In the genomic region with DNA sequence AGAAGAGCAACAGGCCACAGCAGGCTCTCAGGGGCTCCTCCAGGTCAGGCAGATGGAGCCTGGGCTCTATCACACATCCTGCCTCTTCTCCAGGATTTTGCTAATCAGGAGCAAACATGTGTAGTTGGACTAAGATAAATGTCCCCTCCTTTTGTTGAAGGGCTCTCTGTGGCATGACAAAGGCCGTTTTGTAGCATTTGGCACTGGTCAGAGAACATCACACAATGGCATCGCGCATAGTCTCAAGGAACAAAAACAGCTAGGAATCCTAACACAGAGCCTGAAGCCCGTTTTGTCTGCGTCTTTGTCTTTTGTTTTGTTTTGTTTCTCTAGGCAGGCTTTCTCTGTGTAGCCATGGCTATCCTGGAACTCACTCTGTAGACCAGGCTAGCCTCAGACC, we compare ENCODE assay signal across 15 mouse cellular contexts. TPM values are rescaled to one million over a fixed set of nuclear protein-coding genes. Genes with fewer than 3 reads are reported as not detected.
DNase-seq lines count a peak whose midpoint lies in the region; ATAC-seq and TF ChIP-seq lines count a peak whose summit lies in the region.
"Had no signal": no experiment of that assay in that cellular context is flagged by ENCODE, and none has a peak within 500 bp of the region (broad histone marks: within the 10 kb centered on the region; RNA-seq: fewer than 3 reads in every experiment).

No protein-coding gene starts in this region.

- no peak overlapping the region for H3K4me2 ChIP-seq in forebrain, postnatal 0 days (ENCODE audit: low read depth)
- H3K4me2 ChIP-seq in hindbrain, embryonic 11.5 days (replicated peaks; ENCODE audit: low read depth, low read length), result no peak overlapping the region
- H3K4me2 ChIP-seq in hindbrain, embryonic 13.5 days, result no peak overlapping the region
- H3K4me2 ChIP-seq in neural tube, embryonic 11.5 days (ENCODE audit: low read depth), result no peak overlapping the region
- no peak overlapping the region for H3K4me2 ChIP-seq in forebrain, embryonic 14.5 days (ENCODE audit: low read length)
- H3K4me2 ChIP-seq: neural tube, embryonic 12.5 days had no signal

- TF ChIP-seq CTCF in forebrain, postnatal 0 days (IDR thresholded peaks at IDR 0.05; ENCODE audit: low read depth), result no peak

- H3K27ac ChIP-seq in forebrain, embryonic 10.5 days, result peak overlapping the region; percentile 67
- no peak overlapping the region for H3K27ac ChIP-seq in forebrain, postnatal 0 days (ENCODE audit: low read depth, low read length)
- peak overlapping the region; percentile 88 for H3K27ac ChIP-seq in hindbrain, embryonic 11.5 days (ENCODE audit: low read depth, low read length)
- H3K27ac ChIP-seq in hindbrain, embryonic 13.5 days, result no peak overlapping the region
- 0 out of 2 replicates have a peak overlapping the region, but pooled peaks have one; percentile 49 for H3K27ac ChIP-seq in neural tube, embryonic 11.5 days (ENCODE audit: low read depth, low read length)
- H3K27ac ChIP-seq in forebrain, embryonic 14.5 days (ENCODE audit: low read depth, low read length), result no peak overlapping the region
- H3K27ac ChIP-seq: neural tube, embryonic 12.5 days had no signal

- WGBS in forebrain, embryonic 10.5 days, result 72% methylated on average over 5 of the region's 5 CpGs
- 47% methylated on average over 5 of the region's 5 CpGs for WGBS in forebrain, postnatal 0 days
- WGBS in hindbrain, embryonic 11.5 days, result 27% methylated on average over 5 of the region's 5 CpGs
- 25% methylated on average over 5 of the region's 5 CpGs for WGBS in hindbrain, embryonic 13.5 days
- WGBS in neural tube, embryonic 11.5 days, result 41% methylated on average over 5 of the region's 5 CpGs
- 65% methylated on average over 5 of the region's 5 CpGs for WGBS in forebrain, embryonic 14.5 days

- peaks cover 32% of the 10 kb centered on the region for H3K4me1 ChIP-seq in forebrain, embryonic 10.5 days
- no peaks in the 10 kb centered on the region for H3K4me1 ChIP-seq in forebrain, postnatal 0 days (ENCODE audit: insufficient read depth)
- peaks cover 4% of the 10 kb centered on the region; the same call in 1 of the 2 replicates for H3K4me1 ChIP-seq in hindbrain, embryonic 11.5 days (replicated peaks; ENCODE audit: control insufficient read depth, insufficient read depth, low read length)
- H3K4me1 ChIP-seq in hindbrain, embryonic 13.5 days (replicated peaks), result peaks cover 9% of the 10 kb centered on the region
- H3K4me1 ChIP-seq in neural tube, embryonic 11.5 days (ENCODE audit: control insufficient read depth, insufficient read depth, low read length), result peaks cover 6% of the 10 kb centered on the region; the same call in 1 of the 2 replicates
- 0 out of 2 replicates have a peak, but pooled peaks cover 6% of the 10 kb centered on the region for H3K4me1 ChIP-seq in forebrain, embryonic 14.5 days (ENCODE audit: control insufficient read depth, insufficient read depth, low read length)

- no peak for ATAC-seq in forebrain, postnatal 0 days
- ATAC-seq in hindbrain, embryonic 11.5 days (ENCODE audit: low FRiP score), result no peak
- ATAC-seq in hindbrain, embryonic 13.5 days (ENCODE audit: low FRiP score), result no peak
- ATAC-seq in neural tube, embryonic 11.5 days (ENCODE audit: insufficient read depth, low FRiP score, low TSS enrichment), result no peak
- no peak for ATAC-seq in forebrain, embryonic 14.5 days
- ATAC-seq: Patski had no signal

- H3K4me3 ChIP-seq in forebrain, embryonic 10.5 days, result no peak overlapping the region
- no peak overlapping the region for H3K4me3 ChIP-seq in forebrain, postnatal 0 days (ENCODE audit: low read depth, low read length)
- no peak overlapping the region for H3K4me3 ChIP-seq in hindbrain, embryonic 11.5 days (ENCODE audit: low read depth, low read length)
- no peak overlapping the region for H3K4me3 ChIP-seq in hindbrain, embryonic 13.5 days
- H3K4me3 ChIP-seq in neural tube, embryonic 11.5 days (ENCODE audit: low read depth, low read length), result no peak overlapping the region
- no peak overlapping the region for H3K4me3 ChIP-seq in forebrain, embryonic 14.5 days (ENCODE audit: low read depth, low read length)
- H3K4me3 ChIP-seq: neural tube, embryonic 12.5 days had no signal

- no peak for DNase-seq in forebrain, embryonic 10.5 days (ENCODE audit: extremely low spot score, low spot score)
- no peak for DNase-seq in forebrain, postnatal 0 days
- no peak for DNase-seq in hindbrain, embryonic 11.5 days (ENCODE audit: low spot score)
- DNase-seq in neural tube, embryonic 11.5 days (ENCODE audit: low spot score), result peak; percentile 37
- no peak for DNase-seq in neural tube, embryonic 10.5 days (ENCODE audit: extremely low spot score, low spot score)
- peak; percentile 39 for DNase-seq in mesoderm, embryonic 11.5 days (ENCODE audit: low read depth, low spot score)
- no peak for DNase-seq in forebrain, embryonic 14.5 days (ENCODE audit: low spot score)
- DNase-seq: cerebellum, adult 18-20 months; lung, adult 2 months had no signal

- no peaks in the 10 kb centered on the region for H3K36me3 ChIP-seq in forebrain, embryonic 10.5 days (replicated peaks)
- no peaks in the 10 kb centered on the region for H3K36me3 ChIP-seq in forebrain, postnatal 0 days (ENCODE audit: insufficient read depth)
- H3K36me3 ChIP-seq in hindbrain, embryonic 11.5 days (ENCODE audit: control insufficient read depth, insufficient read depth, low read length), result no peaks in the 10 kb centered on the region
- no peaks in the 10 kb centered on the region for H3K36me3 ChIP-seq in hindbrain, embryonic 13.5 days
- H3K36me3 ChIP-seq in neural tube, embryonic 11.5 days (ENCODE audit: control insufficient read depth, insufficient read depth, low read length), result no peaks in the 10 kb centered on the region
- no peaks in the 10 kb centered on the region for H3K36me3 ChIP-seq in forebrain, embryonic 14.5 days (ENCODE audit: control insufficient read depth, insufficient read depth, low read length)
- H3K36me3 ChIP-seq: neural tube, embryonic 12.5 days had no signal

- no peak overlapping the region for H3K9ac ChIP-seq in forebrain, postnatal 0 days
- no peak overlapping the region for H3K9ac ChIP-seq in hindbrain, embryonic 11.5 days (ENCODE audit: low read depth, low read length)
- no peak overlapping the region for H3K9ac ChIP-seq in hindbrain, embryonic 13.5 days
- peak overlapping the region; percentile 18; the same call in 1 of the 2 replicates for H3K9ac ChIP-seq in neural tube, embryonic 11.5 days (ENCODE audit: low read length)
- no peak overlapping the region for H3K9ac ChIP-seq in forebrain, embryonic 14.5 days (ENCODE audit: low read length)
- H3K9ac ChIP-seq: neural tube, embryonic 12.5 days had no signal

- no peaks in the 10 kb centered on the region for H3K27me3 ChIP-seq in forebrain, embryonic 10.5 days (ENCODE audit: poor library complexity, severe bottlenecking)
- H3K27me3 ChIP-seq in forebrain, postnatal 0 days (ENCODE audit: insufficient read depth, low read length), result no peaks in the 10 kb centered on the region
- H3K27me3 ChIP-seq in hindbrain, embryonic 11.5 days (ENCODE audit: control insufficient read depth, insufficient read depth, low read length), result no peaks in the 10 kb centered on the region
- no peaks in the 10 kb centered on the region for H3K27me3 ChIP-seq in hindbrain, embryonic 13.5 days
- no peaks in the 10 kb centered on the region for H3K27me3 ChIP-seq in neural tube, embryonic 11.5 days (ENCODE audit: control insufficient read depth, insufficient read depth, low read length)
- no peaks in the 10 kb centered on the region for H3K27me3 ChIP-seq in forebrain, embryonic 14.5 days (replicated peaks; ENCODE audit: control insufficient read depth, insufficient read depth, low read length)
- H3K27me3 ChIP-seq: neural tube, embryonic 12.5 days; Patski had no signal

- H3K9me3 ChIP-seq in forebrain, embryonic 10.5 days, result no peaks in the 10 kb centered on the region
- no peaks in the 10 kb centered on the region for H3K9me3 ChIP-seq in forebrain, postnatal 0 days (ENCODE audit: low read length)
- H3K9me3 ChIP-seq in hindbrain, embryonic 11.5 days (ENCODE audit: control insufficient read depth, low read length), result no peaks in the 10 kb centered on the region
- no peaks in the 10 kb centered on the region for H3K9me3 ChIP-seq in hindbrain, embryonic 13.5 days
- H3K9me3 ChIP-seq in neural tube, embryonic 11.5 days (ENCODE audit: control insufficient read depth, low read length), result no peaks in the 10 kb centered on the region
- no peaks in the 10 kb centered on the region for H3K9me3 ChIP-seq in forebrain, embryonic 14.5 days (replicated peaks; ENCODE audit: control insufficient read depth, low read length)
- H3K9me3 ChIP-seq: neural tube, embryonic 12.5 days had no signal

RNA-seq across cellular contexts. Expression of a gene that starts 1.3 kb away (rescaled TPM):
- 22.2 and 24.9 TPM in 2 replicates for polyA plus RNA-seq in forebrain, embryonic 10.5 days (2016; fragmentation: Nextera tagmentation; extraction: Ambion mirVana)
- 22.8 and 23.8 TPM in 2 replicates for total RNA-seq in forebrain, postnatal 0 days (2014; rRNA removed)
- 44.7 and 45.4 TPM in 2 replicates for polyA plus RNA-seq in forebrain, postnatal 0 days (2015; fragmentation: Nextera tagmentation; extraction: Ambion mirVana)
- polyA plus RNA-seq in hindbrain, embryonic 11.5 days (2014; fragmentation: Nextera tagmentation; extraction: Ambion mirVana), result 25.3 and 28.6 TPM in 2 replicates
- 26.3 and 28.4 TPM in 2 replicates for polyA plus RNA-seq in hindbrain, embryonic 13.5 days (2015; fragmentation: Nextera tagmentation; extraction: Ambion mirVana)
- 19.7 and 20.0 TPM in 2 replicates for polyA plus RNA-seq in neural tube, embryonic 11.5 days (2014; fragmentation: Nextera tagmentation; extraction: Ambion mirVana)
- polyA plus RNA-seq in forebrain, embryonic 14.5 days (2014; fragmentation: Nextera tagmentation; extraction: Ambion mirVana), result 34.3 and 44.9 TPM in 2 replicates

RNA-seq across cellular contexts. Expression of a gene that starts 4.7 kb away (rescaled TPM):
- 17.5 and 18.0 TPM in 2 replicates for polyA plus RNA-seq in forebrain, embryonic 10.5 days (2016; fragmentation: Nextera tagmentation; extraction: Ambion mirVana)
- total RNA-seq in forebrain, postnatal 0 days (2014; rRNA removed), result 140 and 142 TPM in 2 replicates
- 218 and 222 TPM in 2 replicates for polyA plus RNA-seq in forebrain, postnatal 0 days (2015; fragmentation: Nextera tagmentation; extraction: Ambion mirVana)
- 30.1 and 33.5 TPM in 2 replicates for polyA plus RNA-seq in hindbrain, embryonic 11.5 days (2014; fragmentation: Nextera tagmentation; extraction: Ambion mirVana)
- 98.7 and 101 TPM in 2 replicates for polyA plus RNA-seq in hindbrain, embryonic 13.5 days (2015; fragmentation: Nextera tagmentation; extraction: Ambion mirVana)
- 33.4 and 35.6 TPM in 2 replicates for polyA plus RNA-seq in neural tube, embryonic 11.5 days (2014; fragmentation: Nextera tagmentation; extraction: Ambion mirVana)
- polyA plus RNA-seq in forebrain, embryonic 14.5 days (2014; fragmentation: Nextera tagmentation; extraction: Ambion mirVana), result 69.3 and 89.2 TPM in 2 replicates

RNA-seq across cellular contexts. Expression of a gene that starts 25.4 kb away (rescaled TPM):
- 0.21 TPM in 1 of 2 replicates, not detected in the other for polyA plus RNA-seq in forebrain, embryonic 10.5 days (2016; fragmentation: Nextera tagmentation; extraction: Ambion mirVana)
- total RNA-seq in forebrain, postnatal 0 days (2014; rRNA removed), result 14.3 and 37.2 TPM in 2 replicates
- 10.3 and 13.6 TPM in 2 replicates for polyA plus RNA-seq in forebrain, postnatal 0 days (2015; fragmentation: Nextera tagmentation; extraction: Ambion mirVana)
- 0.90 and 0.92 TPM in 2 replicates for polyA plus RNA-seq in hindbrain, embryonic 11.5 days (2014; fragmentation: Nextera tagmentation; extraction: Ambion mirVana)
- 6.1 and 6.4 TPM in 2 replicates for polyA plus RNA-seq in hindbrain, embryonic 13.5 days (2015; fragmentation: Nextera tagmentation; extraction: Ambion mirVana)
- 0.82 and 0.87 TPM in 2 replicates for polyA plus RNA-seq in neural tube, embryonic 11.5 days (2014; fragmentation: Nextera tagmentation; extraction: Ambion mirVana)
- polyA plus RNA-seq in forebrain, embryonic 14.5 days (2014; fragmentation: Nextera tagmentation; extraction: Ambion mirVana), result 4.4 and 6.0 TPM in 2 replicates
- total RNA-seq: gastrocnemius, adult 18-20 months had no signal
- polyA plus RNA-seq: heart, embryonic 14.5 days; lung, adult 2 months; Patski; spleen, adult 2 months had no signal

RNA-seq across cellular contexts. Expression of a gene that starts 26.4 kb away (rescaled TPM):
- polyA plus RNA-seq in forebrain, embryonic 10.5 days (2016; fragmentation: Nextera tagmentation; extraction: Ambion mirVana), result 0.72 and 1.2 TPM in 2 replicates
- total RNA-seq in forebrain, postnatal 0 days (2014; rRNA removed), result 104 and 160 TPM in 2 replicates
- 38.3 and 45.3 TPM in 2 replicates for polyA plus RNA-seq in forebrain, postnatal 0 days (2015; fragmentation: Nextera tagmentation; extraction: Ambion mirVana)
- 13.2 and 14.2 TPM in 2 replicates for polyA plus RNA-seq in hindbrain, embryonic 11.5 days (2014; fragmentation: Nextera tagmentation; extraction: Ambion mirVana)
- 32.7 and 36.7 TPM in 2 replicates for polyA plus RNA-seq in hindbrain, embryonic 13.5 days (2015; fragmentation: Nextera tagmentation; extraction: Ambion mirVana)
- polyA plus RNA-seq in neural tube, embryonic 11.5 days (2014; fragmentation: Nextera tagmentation; extraction: Ambion mirVana), result 10.0 and 13.5 TPM in 2 replicates
- polyA plus RNA-seq in forebrain, embryonic 14.5 days (2014; fragmentation: Nextera tagmentation; extraction: Ambion mirVana), result 33.8 and 34.6 TPM in 2 replicates

RNA-seq across cellular contexts. Expression of a gene that starts 39.5 kb away (rescaled TPM):
- polyA plus RNA-seq in forebrain, embryonic 10.5 days (2016; fragmentation: Nextera tagmentation; extraction: Ambion mirVana), result 54.0 and 54.1 TPM in 2 replicates
- total RNA-seq in forebrain, postnatal 0 days (2014; rRNA removed), result 100 and 110 TPM in 2 replicates
- polyA plus RNA-seq in forebrain, postnatal 0 days (2015; fragmentation: Nextera tagmentation; extraction: Ambion mirVana), result 30.5 and 42.6 TPM in 2 replicates
- 27.3 and 31.2 TPM in 2 replicates for polyA plus RNA-seq in hindbrain, embryonic 11.5 days (2014; fragmentation: Nextera tagmentation; extraction: Ambion mirVana)
- polyA plus RNA-seq in hindbrain, embryonic 13.5 days (2015; fragmentation: Nextera tagmentation; extraction: Ambion mirVana), result 57.2 and 57.4 TPM in 2 replicates
- polyA plus RNA-seq in neural tube, embryonic 11.5 days (2014; fragmentation: Nextera tagmentation; extraction: Ambion mirVana), result 33.2 and 34.0 TPM in 2 replicates
- polyA plus RNA-seq in forebrain, embryonic 14.5 days (2014; fragmentation: Nextera tagmentation; extraction: Ambion mirVana), result 25.9 and 31.0 TPM in 2 replicates

Comparison
In these comparisons a context has a peak if more than half of its experiments do, and no peak if none do; other contexts are left out.
1. DNase-seq: peak in neural tube, embryonic 11.5 days (single experiment) and mesoderm, embryonic 11.5 days (single experiment); none in forebrain, embryonic 10.5 days (single experiment), forebrain, postnatal 0 days (single experiment), hindbrain, embryonic 11.5 days (single experiment), neural tube, embryonic 10.5 days (single experiment) and forebrain, embryonic 14.5 days (single experiment).
2. H3K27ac ChIP-seq: peak in forebrain, embryonic 10.5 days (single experiment), hindbrain, embryonic 11.5 days (single experiment) and neural tube, embryonic 11.5 days (single experiment); none in forebrain, postnatal 0 days (single experiment), hindbrain, embryonic 13.5 days (single experiment) and forebrain, embryonic 14.5 days (single experiment).